Mouse (Mus musculus): Measurements from ENCODE around the gene Dlgap3.

Dlgap3 gene

GRCm38 (mm10) chr4:127174900-127175278 is 5.9 kb downstream of the Dlgap3 start:
- DNase-seq, result no peak

GRCm38 (mm10) chr4:127177961-127178360 is 9.0 kb downstream of the Dlgap3 start:
- DNase-seq, result no peak

- DNase-seq, result no peak
These were observed 9.7 kb downstream of the Dlgap3 start for GRCm38 (mm10) chr4:127178671-127179070.

- DNase-seq, result no peak
These were observed 10.8 kb downstream of the Dlgap3 start for GRCm38 (mm10) chr4:127179469-127180449.

GRCm38 (mm10) chr4:127180450-127180840 is 11.4 kb downstream of the Dlgap3 start:
- DNase-seq, result no peak

GRCm38 (mm10) chr4:127181010-127181409 is 12.0 kb downstream of the Dlgap3 start:
- DNase-seq, result no peak

- DNase-seq, result no peak
These were observed 14.9 kb downstream of the Dlgap3 start for GRCm38 (mm10) chr4:127183867-127184266.

- DNase-seq, result no peak
These were observed 21.9 kb downstream of the Dlgap3 start for GRCm38 (mm10) chr4:127190921-127191320.

GRCm38 (mm10) chr4:127192704-127193103 is 23.7 kb downstream of the Dlgap3 start:
- DNase-seq, result no peak

- no peak for DNase-seq
These were observed 24.6 kb downstream of the Dlgap3 start for GRCm38 (mm10) chr4:127193378-127194155.

- DNase-seq, result no peak
These were observed 25.7 kb downstream of the Dlgap3 start for GRCm38 (mm10) chr4:127194477-127195269.

- DNase-seq, result no peak
These were observed 29.6 kb downstream of the Dlgap3 start for GRCm38 (mm10) chr4:127198609-127199008.

GRCm38 (mm10) chr4:127199406-127199805 is 30.4 kb downstream of the Dlgap3 start:
- no peak for DNase-seq

GRCm38 (mm10) chr4:127200164-127200722 is 31.2 kb downstream of the Dlgap3 start:
- DNase-seq, result no peak

GRCm38 (mm10) chr4:127200769-127201617 is 32.0 kb downstream of the Dlgap3 start:
- DNase-seq, result no peak

- DNase-seq, result no peak
These were observed 34.1 kb downstream of the Dlgap3 start for GRCm38 (mm10) chr4:127203081-127203480.

- DNase-seq, result no peak
These were observed 42.3 kb downstream of the Dlgap3 start for GRCm38 (mm10) chr4:127211318-127211717.

- no peak for DNase-seq
These were observed 45.5 kb downstream of the Dlgap3 start for GRCm38 (mm10) chr4:127214510-127214909.

GRCm38 (mm10) chr4:127215103-127215502 is 46.1 kb downstream of the Dlgap3 start:
- peak in 1 of 2 experiments; percentile 28 for DNase-seq

- no peak for DNase-seq
These were observed 46.8 kb downstream of the Dlgap3 start for GRCm38 (mm10) chr4:127215799-127216198.

GRCm38 (mm10) chr4:127216251-127216651 is 47.2 kb downstream of the Dlgap3 start:
- DNase-seq, result no peak

GRCm38 (mm10) chr4:127217048-127217447 is 48.0 kb downstream of the Dlgap3 start:
- no peak for DNase-seq

Measured in kidney, adult 8-10 months (tissue).